Mouse (Mus musculus): ENCODE measurements around the gene Tmem251. TPM values are rescaled to one million over a fixed set of nuclear protein-coding genes. Genes with fewer than 3 reads are reported as not detected.
A peak's percentile ranks its signal among the peaks of the same experiment; 100 is the strongest.

Gene Tmem251
- polyA plus RNA-seq, 1 experiment from 2014 or later = 15.2 TPM

GRCm38 (mm10) chr12:102758403-102758756 lies 14.8 kb downstream of the Tmem251 start, which contains the start of gene Gm20604:
Gene Gm20604, minus strand, starts transcription at chr12:102758672.
- WGBS = 0% methylated on average over 10 of the region's 10 CpGs
- ATAC-seq (replicated peaks; ENCODE audit: low FRiP score, low read depth) = no peak
- no peaks in the 10 kb centered on the region for H3K9me3 ChIP-seq (replicated peaks; ENCODE audit: low read length)

GRCm38 (mm10) chr12:102758936-102759335 lies 15.4 kb downstream of the Tmem251 start:
- H3K4me2 ChIP-seq (ENCODE audit: low read length) = peak overlapping the region; percentile 81
- no peaks in the 10 kb centered on the region for H3K27me3 ChIP-seq (ENCODE audit: insufficient read depth, low read length)
- ATAC-seq (replicated peaks; ENCODE audit: low FRiP score, low read depth) (no peak), DNase-seq (ENCODE audit: low spot score) (no peak)
- peaks cover 11% of the 10 kb centered on the region for H3K4me1 ChIP-seq (replicated peaks; ENCODE audit: insufficient read depth, low read length)
- peak overlapping the region; percentile 82; the same call in 1 of the 2 replicates for H3K27ac ChIP-seq
- 3% methylated on average over 5 of the region's 5 CpGs for WGBS
- H3K9me3 ChIP-seq (replicated peaks; ENCODE audit: low read length) = no peaks in the 10 kb centered on the region
- no peak for TF ChIP-seq CTCF (IDR thresholded peaks at IDR 0.05; ENCODE audit: low read depth)
- 0 out of 2 replicates have a peak, but pooled peaks cover 3% of the 10 kb centered on the region for H3K36me3 ChIP-seq (ENCODE audit: insufficient read depth, low read length)
- H3K4me3 ChIP-seq (replicated peaks; ENCODE audit: low read depth, low read length) = peak overlapping the region; percentile 78
- H3K9ac ChIP-seq (ENCODE audit: low read depth, low read length) = peak overlapping the region; percentile 63

More at GRCm38 (mm10) chr12:102758403-102758756, 14.8 kb downstream of the Tmem251 start, which contains the start of gene Gm20604:
- TF ChIP-seq CTCF (IDR thresholded peaks at IDR 0.05; ENCODE audit: low read depth) = no peak
- Histone ChIP-seq H3K27me3 (ENCODE audit: insufficient read depth, low read length) (no peaks in the 10 kb centered on the region), H3K9ac (ENCODE audit: low read depth, low read length) (peak within 1 kb of the TSS; percentile 71), H3K4me2 (ENCODE audit: low read length) (peak within 1 kb of the TSS; percentile 81), H3K4me1 (replicated peaks; ENCODE audit: insufficient read depth, low read length) (peaks cover 11% of the 10 kb centered on the region), H3K27ac (peak within 1 kb of the TSS; percentile 89), H3K36me3 (ENCODE audit: insufficient read depth, low read length) (no peaks in the 10 kb centered on the region), H3K4me3 (replicated peaks; ENCODE audit: low read depth, low read length) (peak within 1 kb of the TSS; percentile 78)
- DNase-seq (ENCODE audit: low spot score) = peak; percentile 24

GRCm38 (mm10) chr12:102761668-102762067 lies 18.1 kb downstream of the Tmem251 start:
- Histone ChIP-seq H3K36me3 (ENCODE audit: insufficient read depth, low read length) (peaks cover 14% of the 10 kb centered on the region), H3K4me1 (replicated peaks; ENCODE audit: insufficient read depth, low read length) (peaks cover 8% of the 10 kb centered on the region), H3K27ac (no peak overlapping the region), H3K27me3 (ENCODE audit: insufficient read depth, low read length) (no peaks in the 10 kb centered on the region), H3K4me3 (replicated peaks; ENCODE audit: low read depth, low read length) (no peak overlapping the region), H3K4me2 (ENCODE audit: low read length) (no peak overlapping the region), H3K9me3 (replicated peaks; ENCODE audit: low read length) (no peaks in the 10 kb centered on the region), H3K9ac (ENCODE audit: low read depth, low read length) (no peak overlapping the region)
- ATAC-seq (replicated peaks; ENCODE audit: low FRiP score, low read depth) (no peak), DNase-seq (ENCODE audit: low spot score) (no peak)
- no peak for TF ChIP-seq CTCF (IDR thresholded peaks at IDR 0.05; ENCODE audit: low read depth)
- WGBS = 78% methylated on average over 3 of the region's 3 CpGs

- no peak overlapping the region for H3K4me2 ChIP-seq (ENCODE audit: low read length)
- H3K9me3 ChIP-seq (replicated peaks; ENCODE audit: low read length) = no peaks in the 10 kb centered on the region
- H3K4me1 ChIP-seq (replicated peaks; ENCODE audit: insufficient read depth, low read length) = peaks cover 5% of the 10 kb centered on the region
- peaks cover 31% of the 10 kb centered on the region for H3K36me3 ChIP-seq (ENCODE audit: insufficient read depth, low read length)
- H3K9ac ChIP-seq (ENCODE audit: low read depth, low read length) = no peak overlapping the region
- H3K27ac ChIP-seq = no peak overlapping the region
- DNase-seq (ENCODE audit: low spot score) (no peak), ATAC-seq (replicated peaks; ENCODE audit: low FRiP score, low read depth) (no peak)
- no peaks in the 10 kb centered on the region for H3K27me3 ChIP-seq (ENCODE audit: insufficient read depth, low read length)
- H3K4me3 ChIP-seq (replicated peaks; ENCODE audit: low read depth, low read length) = no peak overlapping the region
- TF ChIP-seq CTCF (IDR thresholded peaks at IDR 0.05; ENCODE audit: low read depth) = no peak
These were observed 20.1 kb downstream of the Tmem251 start for GRCm38 (mm10) chr12:102763696-102764095.

- WGBS = 92% methylated on average over 4 of the region's 4 CpGs
- DNase-seq (ENCODE audit: low spot score) (no peak), ATAC-seq (replicated peaks; ENCODE audit: low FRiP score, low read depth) (no peak)
- peaks cover 69% of the 10 kb centered on the region for H3K36me3 ChIP-seq (ENCODE audit: insufficient read depth, low read length)
- TF ChIP-seq CTCF (IDR thresholded peaks at IDR 0.05; ENCODE audit: low read depth) = peak; percentile 58
- H3K4me3 ChIP-seq (replicated peaks; ENCODE audit: low read depth, low read length) = no peak overlapping the region
- no peaks in the 10 kb centered on the region for H3K27me3 ChIP-seq (ENCODE audit: insufficient read depth, low read length)
- H3K4me1 ChIP-seq (replicated peaks; ENCODE audit: insufficient read depth, low read length) = no peaks in the 10 kb centered on the region
- H3K4me2 ChIP-seq (ENCODE audit: low read length) = no peak overlapping the region
- no peak overlapping the region for H3K27ac ChIP-seq
- no peaks in the 10 kb centered on the region for H3K9me3 ChIP-seq (replicated peaks; ENCODE audit: low read length)
- H3K9ac ChIP-seq (ENCODE audit: low read depth, low read length) = no peak overlapping the region
These were observed 25.4 kb downstream of the Tmem251 start for GRCm38 (mm10) chr12:102769000-102769399.

DNA sequence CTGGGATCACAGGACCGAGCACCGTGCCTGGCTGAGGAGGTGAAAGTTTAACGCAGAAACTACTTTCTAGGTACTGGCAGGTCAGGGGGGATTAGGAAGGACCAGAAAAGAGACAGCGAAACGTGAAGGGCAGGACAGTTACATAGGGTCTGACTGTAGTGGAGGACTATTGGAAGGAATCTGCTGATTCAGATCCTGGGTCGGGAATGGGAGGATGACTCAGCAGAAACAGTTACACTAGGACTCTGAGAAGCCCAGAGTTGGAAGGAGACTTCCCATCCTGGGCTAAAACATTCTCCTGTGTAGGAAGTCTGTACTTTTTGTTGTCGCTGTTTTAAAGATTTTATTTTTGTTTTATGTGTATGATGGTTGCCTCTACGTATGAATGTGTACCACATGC lies 28.0 kb downstream of the Tmem251 start:
- no peak for TF ChIP-seq CTCF (IDR thresholded peaks at IDR 0.05; ENCODE audit: low read depth)
- WGBS = 95% methylated on average over 8 of the region's 8 CpGs
- Histone ChIP-seq H3K9ac (ENCODE audit: low read depth, low read length) (no peak overlapping the region), H3K9me3 (replicated peaks; ENCODE audit: low read length) (no peaks in the 10 kb centered on the region), H3K36me3 (ENCODE audit: insufficient read depth, low read length) (peaks cover 65% of the 10 kb centered on the region), H3K4me2 (ENCODE audit: low read length) (no peak overlapping the region), H3K27ac (no peak overlapping the region), H3K27me3 (ENCODE audit: insufficient read depth, low read length) (no peaks in the 10 kb centered on the region), H3K4me1 (replicated peaks; ENCODE audit: insufficient read depth, low read length) (no peaks in the 10 kb centered on the region), H3K4me3 (replicated peaks; ENCODE audit: low read depth, low read length) (no peak overlapping the region)
- DNase-seq (ENCODE audit: low spot score) (no peak), ATAC-seq (replicated peaks; ENCODE audit: low FRiP score, low read depth) (no peak)

- DNase-seq (ENCODE audit: low spot score) = no peak
- no peak for TF ChIP-seq CTCF (IDR thresholded peaks at IDR 0.05; ENCODE audit: low read depth)
- Histone ChIP-seq H3K4me2 (ENCODE audit: low read length) (no peak overlapping the region), H3K27ac (no peak overlapping the region), H3K9ac (ENCODE audit: low read depth, low read length) (no peak overlapping the region), H3K36me3 (ENCODE audit: insufficient read depth, low read length) (peaks cover 64% of the 10 kb centered on the region), H3K9me3 (replicated peaks; ENCODE audit: low read length) (no peaks in the 10 kb centered on the region), H3K4me3 (replicated peaks; ENCODE audit: low read depth, low read length) (no peak overlapping the region), H3K27me3 (ENCODE audit: insufficient read depth, low read length) (no peaks in the 10 kb centered on the region), H3K4me1 (replicated peaks; ENCODE audit: insufficient read depth, low read length) (no peaks in the 10 kb centered on the region)
- ATAC-seq (replicated peaks; ENCODE audit: low FRiP score, low read depth) = no peak
- whole genome bisulfite sequencing = 96% methylated on average over 5 of the region's 5 CpGs
These were observed 29.1 kb downstream of the Tmem251 start for GRCm38 (mm10) chr12:102772676-102773075.

Measured in kidney, postnatal 0 days (tissue).